Comparison of ENCODE assay signal across 8 mouse cellular contexts in genomic region chr14:14703346-14703871, GRCm38 (mm10). TPM values are rescaled to one million over a fixed set of nuclear protein-coding genes. Genes with fewer than 3 reads are reported as not detected.
DNase-seq lines count a peak whose midpoint lies in the region; ATAC-seq lines count a peak whose summit lies in the region.

No protein-coding gene starts in this region.

- peak; percentile 58 for ATAC-seq in frontal cortex, adult (ENCODE audit: low TSS enrichment)
- ATAC-seq in megakaryocyte-erythroid progenitor cell, adult 5-6 weeks (replicated peaks; ENCODE audit: low FRiP score, low TSS enrichment, poor library complexity, severe bottlenecking): peak; percentile 28

- DNase-seq in left cerebral cortex, adult 18-20 months (ENCODE audit: low spot score in 2 of 2): peak; percentile 37 to 55
- DNase-seq in left cerebral cortex, adult 11 months (ENCODE audit: low spot score): no peak
- peak; percentile 75 to 81 for DNase-seq in cerebellum, postnatal 10 days
- peak; percentile 56 for DNase-seq in induced T-regulatory cell, adult 2 months (ENCODE audit: low read depth)
- peak; percentile 55 to 75 for DNase-seq in left cerebral cortex, postnatal 36 days (ENCODE audit: low spot score in 2 of 2)
- DNase-seq in spleen, postnatal 14 days (ENCODE audit: low spot score in 2 of 2): peak; percentile 10 to 31

- intact Hi-C loops in left cerebral cortex, postnatal 36 days (cut with DNase I): loop anchor here (5.0 to 10.0 kb wide), 2 partner anchors 71 to 151 kb away; no protein-coding TSS in a partner anchor

RNA-seq across cellular contexts. Expression of gene Slc4a7, which starts 1.3 kb away (rescaled TPM):
- total RNA-seq in left cerebral cortex, adult 18-20 months (2021): 10 to 100 TPM; 16.6 to 17.5 TPM
- 10 to 100 TPM; 16.8 to 23.8 TPM for total RNA-seq in left cerebral cortex, postnatal 36 days (2021)
- 27.1 and 29.8 TPM in 2 replicates for total RNA-seq in megakaryocyte-erythroid progenitor cell, adult 5-6 weeks (2014; fragmentation: Nextera tagmentation)
- total RNA-seq in megakaryocyte-erythroid progenitor cell, adult 5-6 weeks (2017): 32.0 and 35.3 TPM in 2 replicates
